Mouse (Mus musculus) forebrain, embryonic 16.5 days (tissue): ENCODE measurements around the gene Cd69. TPM values are rescaled to one million over a fixed set of nuclear protein-coding genes. Genes with fewer than 3 reads are reported as not detected.
A peak's percentile ranks its signal among the peaks of the same experiment; 100 is the strongest.

ENCODE experiments used
- ATAC-seq: fragments of 200-750 bp; cut with Nextera tagmentation; 2 replicates; pipeline ENCODE4 v1.8.0; 2017; ENCODE audit warnings: mild to moderate bottlenecking, moderate library complexity
- H3K27ac ChIP-seq: fragments of 300-500 bp; sonication (generic); 2 replicates; pipeline ENCODE4 v1.5.1; 2014; ENCODE audit warnings: low read length, control low read depth
- H3K27me3 ChIP-seq: fragments of 300-500 bp; sonication (generic); replicated peaks from 2 replicates; pipeline ENCODE4 v1.6.1; 2014; ENCODE audit warnings: low read length; ENCODE audit not compliant: control insufficient read depth, insufficient read depth
- H3K36me3 ChIP-seq: fragments of 300-500 bp; sonication (generic); 2 replicates; pipeline ENCODE4 v1.6.1; 2014; ENCODE audit not compliant: control insufficient read depth, insufficient read depth
- H3K4me1 ChIP-seq: fragments of 300-500 bp; sonication (generic); replicated peaks from 2 replicates; pipeline ENCODE4 v1.6.1; 2014; ENCODE audit warnings: low read length; ENCODE audit not compliant: control insufficient read depth, insufficient read depth
- H3K4me2 ChIP-seq: fragments of 300-500 bp; sonication (generic); 2 replicates; pipeline ENCODE4 v1.6.1; 2014; ENCODE audit warnings: mild to moderate bottlenecking, low read length, control low read depth
- H3K4me3 ChIP-seq: fragments of 300-500 bp; sonication (generic); replicated peaks from 2 replicates; pipeline ENCODE4 v1.5.1; 2014; ENCODE audit warnings: mild to moderate bottlenecking, low read length, control low read depth
- H3K9ac ChIP-seq: fragments of 300-500 bp; sonication (generic); replicated peaks from 2 replicates; pipeline ENCODE4 v1.6.1; 2014; ENCODE audit warnings: low read depth, low read length, control low read depth
- H3K9me3 ChIP-seq: fragments of 300-500 bp; sonication (generic); 2 replicates; pipeline ENCODE4 v1.6.1; 2016; ENCODE audit warnings: low read length; ENCODE audit not compliant: control insufficient read depth
- WGBS: fragments of 180-500 bp; shearing (Covaris S2); extraction: QIAGEN DNeasy Blood & Tissue Kit; methylation state at CpG from one replicate; pipeline ENCODE4 v1.1.7; 2014; 5-methylcytosine and 5-hydroxymethylcytosine counted together
- polyA plus RNA-seq: library from polyadenylated mRNA; unstranded; fragments of >200 nt; fragmentation: Nextera tagmentation; extraction: Ambion mirVana; gene quantifications from 2 replicates; pipeline ENCODE4 v1.2.1, GENCODE M21; 2015

The Cd69 gene
- polyA plus RNA-seq, 1 experiment from 2014 or later = not detected

DNA sequence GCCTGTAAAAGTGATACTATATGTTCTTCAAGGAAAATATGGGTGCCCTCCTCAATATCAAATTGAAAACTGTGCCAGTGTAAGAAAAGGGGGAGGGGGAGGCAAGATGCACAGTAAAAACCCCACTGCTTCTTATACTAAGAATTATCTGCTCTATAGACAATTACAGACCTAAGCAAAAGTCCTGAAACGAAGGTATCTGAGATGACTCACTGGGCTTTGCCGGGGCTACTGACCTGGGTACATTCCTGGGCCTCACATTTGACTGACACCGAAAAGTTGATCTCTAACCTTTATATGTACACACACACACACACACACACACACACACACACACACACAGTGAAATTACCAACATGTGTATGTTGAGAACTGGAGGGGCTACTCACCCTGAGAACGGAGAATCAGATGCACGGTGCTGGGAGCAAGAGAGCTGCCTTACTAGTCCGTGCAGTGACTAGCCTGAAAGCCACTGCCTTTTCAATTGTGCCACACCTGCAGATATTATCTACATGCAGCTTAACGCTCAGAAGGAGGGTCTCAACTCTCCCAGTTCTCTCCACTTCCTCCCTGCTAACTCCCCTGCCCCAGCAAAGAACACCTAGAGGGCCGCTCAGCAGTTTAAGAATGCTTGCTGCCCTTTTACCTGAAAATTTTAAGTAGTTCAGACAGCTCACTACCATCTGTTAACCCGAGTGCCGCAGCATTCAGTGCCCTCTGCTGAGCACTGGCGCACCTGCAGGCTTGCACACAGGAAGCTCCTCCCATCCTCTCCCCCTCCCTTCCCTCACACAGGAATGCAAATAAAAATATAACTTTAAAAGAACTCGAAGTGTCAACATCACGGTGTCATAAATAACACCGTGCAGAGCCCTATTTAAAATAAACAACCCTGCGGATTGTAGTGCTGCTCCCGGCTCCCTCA is 37.6 kb downstream of the Cd69 start:
- 22% methylated on average over 16 of the region's 16 CpGs for WGBS
- Histone ChIP-seq H3K4me3 (peak overlapping the region; percentile 54), H3K9ac (peak overlapping the region; percentile 54), H3K4me2 (peak overlapping the region; percentile 77), H3K4me1 (peaks cover 6% of the 10 kb centered on the region), H3K36me3 (no peaks in the 10 kb centered on the region), H3K27ac (no peak overlapping the region), H3K9me3 (no peaks in the 10 kb centered on the region), H3K27me3 (no peaks in the 10 kb centered on the region)
- peak; percentile 97 for ATAC-seq

DNA sequence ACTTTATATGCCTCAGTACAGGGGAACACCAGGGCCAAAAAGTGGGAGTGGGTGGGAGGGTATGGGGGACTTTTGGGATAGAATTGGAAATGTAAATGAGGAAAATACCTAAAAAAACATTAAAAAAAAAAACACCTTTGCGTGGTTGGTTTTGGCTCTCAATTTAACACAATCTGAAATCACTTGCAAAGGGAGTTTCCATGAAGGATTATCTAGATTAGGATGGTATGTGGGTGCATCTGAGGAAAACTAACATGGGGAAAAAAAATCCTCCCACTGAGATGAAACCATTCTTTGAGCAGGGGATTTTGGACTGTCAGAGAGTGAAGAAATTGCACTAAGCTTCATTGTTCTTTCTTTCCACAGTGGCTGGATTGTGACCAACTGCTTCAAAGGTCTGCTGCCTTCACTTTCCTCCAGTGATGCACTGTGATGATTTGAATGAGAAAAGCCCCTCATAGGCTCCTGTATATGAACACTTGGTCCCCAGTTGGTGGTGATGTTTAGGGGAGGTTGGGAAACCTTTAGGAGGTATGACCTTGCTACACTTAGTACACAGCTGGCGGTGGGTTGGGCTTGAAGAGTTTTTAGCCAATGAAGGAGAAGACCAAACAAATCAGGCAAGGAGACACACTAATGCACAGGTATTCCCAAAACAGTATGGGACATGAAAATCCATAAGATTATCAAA is 38.4 kb downstream of the Cd69 start:
- 80% methylated on average over 2 of the region's 2 CpGs for WGBS
- H3K36me3 ChIP-seq = no peaks in the 10 kb centered on the region
- no peak for ATAC-seq

DNA sequence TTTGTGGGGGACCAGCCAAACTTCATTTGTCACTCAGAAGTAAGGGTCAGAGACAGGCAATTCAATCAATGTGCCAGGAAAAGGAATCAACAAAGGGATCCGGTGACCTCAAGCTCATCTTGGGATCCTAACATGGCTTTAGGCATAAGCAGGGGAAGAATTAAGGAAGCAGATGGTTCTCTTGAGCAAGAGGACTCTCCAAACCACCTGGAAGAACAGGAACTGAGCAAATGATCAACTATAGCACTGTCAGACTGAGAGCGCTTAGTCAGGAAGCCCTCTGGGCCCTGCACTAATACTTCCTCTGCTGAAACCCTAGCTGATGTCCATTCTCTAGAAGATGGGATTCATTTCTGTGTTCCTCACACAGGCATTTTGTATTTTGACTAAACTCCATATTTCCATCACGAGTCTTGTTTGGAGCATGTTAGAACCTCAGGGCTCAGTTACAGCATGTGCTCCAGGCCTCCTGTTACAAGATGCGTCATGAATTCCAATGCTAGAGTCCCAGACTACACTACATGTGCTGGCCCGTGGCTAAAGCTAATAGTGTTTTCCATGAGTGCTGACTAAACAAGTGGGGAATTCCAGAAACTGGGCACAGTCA is 39.3 kb downstream of the Cd69 start:
- H3K4me2 ChIP-seq = no peak overlapping the region
- no peaks in the 10 kb centered on the region for H3K9me3 ChIP-seq
- no peak overlapping the region for H3K27ac ChIP-seq
- no peak for ATAC-seq
- H3K9ac ChIP-seq = no peak overlapping the region
- H3K27me3 ChIP-seq = no peaks in the 10 kb centered on the region
- WGBS = 87% methylated on average over 5 of the region's 5 CpGs
- H3K36me3 ChIP-seq = no peaks in the 10 kb centered on the region
- peaks cover 6% of the 10 kb centered on the region for H3K4me1 ChIP-seq
- no peak overlapping the region for H3K4me3 ChIP-seq

More for the DNA sequence above, 38.4 kb downstream of the Cd69 start:
- Histone ChIP-seq H3K27me3 (no peaks in the 10 kb centered on the region), H3K9me3 (no peaks in the 10 kb centered on the region), H3K4me1 (peaks cover 6% of the 10 kb centered on the region), H3K9ac (no peak overlapping the region), H3K27ac (no peak overlapping the region), H3K4me3 (no peak overlapping the region), H3K4me2 (no peak overlapping the region)

DNA sequence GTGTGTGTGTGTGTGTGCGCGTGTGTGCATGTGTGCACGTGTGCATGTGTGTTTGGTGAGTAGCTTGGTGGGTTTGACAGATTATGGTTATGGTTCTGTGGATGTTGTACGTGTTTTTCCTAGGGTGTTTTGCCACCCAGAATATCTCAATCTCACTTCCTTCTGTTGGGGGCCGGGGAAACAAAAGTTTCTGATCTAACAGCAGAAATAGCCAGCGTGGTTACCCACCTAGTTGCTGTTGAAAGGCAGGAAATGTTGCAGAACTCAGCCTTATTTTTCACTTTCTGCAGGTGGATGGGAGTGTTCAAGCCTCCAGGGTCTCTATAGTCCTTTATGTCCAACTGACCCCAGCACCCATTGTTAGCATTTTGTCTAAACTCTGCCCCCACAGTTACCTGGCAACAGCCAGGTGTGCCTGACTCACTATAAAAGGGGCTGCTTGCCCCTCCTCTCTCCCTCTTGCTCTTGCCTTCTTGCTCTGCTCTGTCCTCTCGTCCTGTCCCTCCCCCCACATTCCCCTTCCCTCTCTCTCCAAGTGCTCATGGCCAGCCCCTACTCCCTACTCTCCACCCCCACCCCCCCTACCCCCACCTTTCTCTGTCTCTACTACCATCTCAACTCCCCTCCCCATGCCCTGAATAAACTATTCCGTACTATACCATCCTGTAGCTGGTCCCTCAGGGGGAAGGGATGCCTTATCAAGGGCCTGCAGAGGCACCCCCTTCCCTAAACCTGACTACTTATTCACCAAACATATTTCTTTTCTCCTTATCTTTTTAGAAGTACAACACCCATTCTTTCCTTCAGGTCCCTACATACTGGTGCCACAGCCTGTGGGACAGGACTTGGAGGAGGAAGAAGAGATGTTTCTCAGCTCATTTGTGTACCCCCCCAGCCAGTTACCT is 40.5 kb downstream of the Cd69 start:
- Histone ChIP-seq H3K9me3 (no peaks in the 10 kb centered on the region), H3K27ac (no peak overlapping the region), H3K27me3 (no peaks in the 10 kb centered on the region), H3K4me2 (no peak overlapping the region), H3K36me3 (no peaks in the 10 kb centered on the region), H3K9ac (no peak overlapping the region), H3K4me3 (no peak overlapping the region), H3K4me1 (peaks cover 6% of the 10 kb centered on the region)
- no peak for ATAC-seq
- WGBS = 81% methylated on average over 8 of the region's 8 CpGs

DNA sequence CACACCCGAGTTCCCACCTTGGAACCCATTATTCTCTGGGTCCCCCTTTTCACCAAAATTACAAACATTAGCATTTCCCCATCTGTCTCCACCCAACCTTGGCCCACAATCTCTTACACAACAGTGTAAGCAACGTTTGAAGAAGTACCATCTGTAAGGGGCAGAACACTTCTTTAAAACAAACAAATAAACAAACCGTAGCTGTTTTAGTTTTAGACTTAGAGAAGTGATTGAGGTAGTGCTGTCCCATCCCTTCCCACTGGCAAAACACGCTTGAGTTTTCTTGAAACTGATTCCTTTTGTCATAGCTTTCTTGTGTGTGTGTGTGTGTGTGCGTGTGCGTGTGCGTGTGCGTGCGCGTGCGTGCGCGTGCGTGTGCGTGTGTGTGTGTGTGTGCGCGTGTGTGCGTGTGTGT is 41.3 kb downstream of the Cd69 start:
- H3K9ac ChIP-seq = no peak overlapping the region
- H3K4me2 ChIP-seq = no peak overlapping the region
- H3K27ac ChIP-seq = no peak overlapping the region
- H3K4me1 ChIP-seq = peaks cover 6% of the 10 kb centered on the region
- H3K9me3 ChIP-seq = no peaks in the 10 kb centered on the region
- WGBS = 92% methylated on average over 13 of the region's 18 CpGs
- no peaks in the 10 kb centered on the region for H3K27me3 ChIP-seq
- H3K36me3 ChIP-seq = no peaks in the 10 kb centered on the region
- no peak overlapping the region for H3K4me3 ChIP-seq
- ATAC-seq = no peak

DNA sequence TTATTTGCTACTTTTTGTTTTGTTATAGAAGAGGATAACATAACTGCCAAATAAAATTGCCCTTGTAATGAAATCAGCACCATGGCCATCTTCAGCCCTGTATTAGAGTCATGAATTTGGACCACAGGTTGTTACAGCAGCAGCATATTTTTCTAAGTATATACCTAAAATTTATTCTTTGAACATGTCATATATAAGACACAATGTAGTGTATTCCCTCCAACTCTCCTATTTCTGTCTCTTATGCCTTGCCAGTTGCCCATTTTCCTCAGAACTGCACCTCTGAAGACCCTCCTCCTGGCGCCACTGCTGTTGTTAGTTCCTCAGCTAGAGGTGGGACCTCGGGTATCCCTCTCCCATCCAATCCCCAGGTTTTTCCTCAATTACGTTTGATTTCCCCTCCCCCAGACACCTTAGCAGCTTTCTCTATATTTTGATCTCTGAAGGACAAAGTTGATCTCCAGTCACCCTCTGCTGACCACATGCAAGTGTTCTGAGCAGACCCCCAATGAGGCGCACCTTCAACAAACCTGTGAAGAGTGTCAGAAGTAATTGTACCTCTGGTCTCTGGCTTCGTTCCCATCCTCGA is 41.8 kb downstream of the Cd69 start:
- Histone ChIP-seq H3K27ac (no peak overlapping the region), H3K9me3 (no peaks in the 10 kb centered on the region), H3K27me3 (no peaks in the 10 kb centered on the region), H3K36me3 (no peaks in the 10 kb centered on the region), H3K4me2 (no peak overlapping the region), H3K4me3 (no peak overlapping the region), H3K9ac (no peak overlapping the region), H3K4me1 (peaks cover 6% of the 10 kb centered on the region)
- no peak for ATAC-seq
- 86% methylated on average over 6 of the region's 6 CpGs for WGBS

DNA sequence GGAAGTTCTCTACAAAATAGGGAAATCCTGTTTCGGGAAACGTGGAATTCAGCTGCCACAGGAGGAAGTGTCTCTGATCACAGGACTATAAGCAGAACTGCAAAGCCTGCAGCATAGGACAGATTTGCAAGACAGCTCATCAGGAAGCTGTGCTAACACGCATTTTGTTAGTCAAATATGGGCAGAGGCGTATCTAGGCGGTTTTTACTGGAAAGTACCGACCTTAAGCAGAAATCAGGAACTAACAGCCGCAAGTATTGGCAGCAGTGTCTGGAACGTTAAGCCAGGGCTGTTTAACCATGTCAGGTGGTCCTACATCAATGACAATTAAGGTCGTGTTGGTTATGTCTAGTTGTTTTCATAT is 42.4 kb downstream of the Cd69 start:
- H3K9ac ChIP-seq = no peak overlapping the region
- H3K4me3 ChIP-seq = no peak overlapping the region
- H3K4me2 ChIP-seq = no peak overlapping the region
- H3K9me3 ChIP-seq = no peaks in the 10 kb centered on the region
- H3K27me3 ChIP-seq = no peaks in the 10 kb centered on the region
- no peaks in the 10 kb centered on the region for H3K36me3 ChIP-seq
- no peak for ATAC-seq
- 84% methylated on average over 9 of the region's 9 CpGs for WGBS
- peaks cover 3% of the 10 kb centered on the region for H3K4me1 ChIP-seq
- H3K27ac ChIP-seq = no peak overlapping the region

DNA sequence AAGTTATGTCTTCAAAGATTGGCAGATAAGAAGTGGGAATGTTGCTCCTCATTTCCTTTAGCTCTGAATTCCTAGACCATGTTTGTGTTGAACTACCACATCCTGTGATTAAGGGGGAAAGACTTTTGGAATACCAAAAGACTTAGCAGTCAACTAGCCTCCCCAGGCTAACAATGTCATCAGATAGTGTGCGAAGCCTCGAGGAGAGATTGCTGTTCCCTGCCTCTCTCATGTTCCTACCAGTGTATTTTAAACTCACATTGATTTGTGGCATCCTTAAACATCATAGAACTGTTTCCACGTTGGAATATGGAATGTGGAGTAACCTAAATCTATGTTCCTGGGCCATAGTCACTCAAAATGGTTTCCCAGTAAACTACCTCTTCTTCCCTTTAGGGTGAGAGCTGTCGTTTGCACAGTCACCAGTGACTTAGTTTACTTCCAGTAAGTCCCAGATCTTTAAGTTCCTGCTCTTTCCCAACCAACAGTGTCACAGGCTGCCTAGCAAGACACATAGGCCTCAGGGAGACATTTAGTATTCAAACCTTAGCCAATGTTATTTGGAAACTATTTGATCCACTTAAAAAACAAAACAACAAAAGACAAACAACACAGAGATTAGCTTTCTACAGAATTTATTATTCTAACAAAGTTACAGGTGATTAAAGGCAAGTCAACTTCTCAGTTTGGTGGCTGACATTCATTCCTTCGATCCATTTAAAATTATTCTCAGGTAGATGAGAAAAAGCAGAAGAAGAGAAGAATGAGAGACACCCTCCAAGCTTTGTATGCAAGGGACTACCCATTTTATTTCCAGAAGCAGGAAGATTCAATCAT is 43.0 kb downstream of the Cd69 start:
- ATAC-seq = no peak
- Histone ChIP-seq H3K9me3 (no peaks in the 10 kb centered on the region), H3K4me3 (no peak overlapping the region), H3K27ac (no peak overlapping the region), H3K4me1 (no peaks in the 10 kb centered on the region), H3K27me3 (no peaks in the 10 kb centered on the region), H3K36me3 (no peaks in the 10 kb centered on the region), H3K4me2 (no peak overlapping the region), H3K9ac (no peak overlapping the region)
- WGBS = 82% methylated on average over 5 of the region's 5 CpGs
